Mouse (Mus musculus): ENCODE measurements around the gene Ankrd34a. TPM values are rescaled to one million over a fixed set of nuclear protein-coding genes. Genes with fewer than 3 reads are reported as not detected.

The Ankrd34a gene
- polyA plus RNA-seq, 1 experiment from 2014 or later: 0.96 TPM

DNA sequence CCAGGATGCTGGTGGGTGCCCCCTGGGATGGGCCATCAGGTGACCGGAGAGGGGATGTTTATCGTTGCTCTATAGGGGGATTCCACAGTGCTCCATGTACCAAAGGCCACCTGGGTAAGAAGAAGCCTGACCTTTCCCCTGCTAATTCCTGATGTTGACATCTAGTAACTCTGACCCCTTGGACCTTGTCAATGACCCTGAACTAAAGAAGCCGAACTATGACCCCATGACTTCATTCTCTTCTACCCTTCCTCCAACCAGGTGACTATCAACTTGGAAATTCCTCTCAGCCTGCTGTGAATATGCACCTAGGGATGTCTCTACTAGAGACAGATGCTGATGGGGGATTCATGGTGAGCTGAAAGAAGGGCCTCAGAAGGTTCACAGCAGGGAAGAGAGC, 50.9 kb downstream of the Ankrd34a start:
- Histone ChIP-seq H3K27me3 (ENCODE audit: low read depth, poor library complexity, severe bottlenecking) (no peaks in the 10 kb centered on the region), H3K4me1 (peaks cover 3% of the 10 kb centered on the region), H3K27ac (no peak overlapping the region), H3K4me3 (no peak overlapping the region), H3K9me3 (replicated peaks) (no peaks in the 10 kb centered on the region), H3K36me3 (peaks cover 30% of the 10 kb centered on the region)
- DNase-seq (ENCODE audit: low spot score): no peak
- WGBS: 82% methylated on average over 3 of the region's 3 CpGs

Other genes starting within 250 kb of the Ankrd34a start
- 0.14 TPM in 1 of 2 replicates, not detected in the other for gene BC107364, start 144.3 kb upstream of the Ankrd34a start, polyA plus RNA-seq (2016; fragmentation: Nextera tagmentation; extraction: Ambion mirVana)
- 0.58 and 0.84 TPM in 2 replicates for gene Hfe2, start 71.5 kb upstream of the Ankrd34a start, polyA plus RNA-seq (2016; fragmentation: Nextera tagmentation; extraction: Ambion mirVana)
- 28.5 and 43.4 TPM in 2 replicates for gene Txnip, start 38.7 kb upstream of the Ankrd34a start, polyA plus RNA-seq (2016; fragmentation: Nextera tagmentation; extraction: Ambion mirVana)
- 0.60 and 2.0 TPM in 2 replicates for gene Gm16253, start 19.7 kb upstream of the Ankrd34a start, polyA plus RNA-seq (2016; fragmentation: Nextera tagmentation; extraction: Ambion mirVana)
- 27.2 and 42.1 TPM in 2 replicates for gene Polr3gl, start 2.5 kb upstream of the Ankrd34a start, polyA plus RNA-seq (2016; fragmentation: Nextera tagmentation; extraction: Ambion mirVana)
- gene Lix1l, start 4.5 kb downstream of the Ankrd34a start, polyA plus RNA-seq (2016; fragmentation: Nextera tagmentation; extraction: Ambion mirVana): 3.6 and 4.5 TPM in 2 replicates
- 224 and 228 TPM in 2 replicates for gene Rbm8a, start 33.3 kb downstream of the Ankrd34a start, polyA plus RNA-seq (2016; fragmentation: Nextera tagmentation; extraction: Ambion mirVana)
- 40.9 and 44.6 TPM in 2 replicates for gene Pex11b, start 38.7 kb downstream of the Ankrd34a start, polyA plus RNA-seq (2016; fragmentation: Nextera tagmentation; extraction: Ambion mirVana)
- gene Gm42957, start 38.8 kb downstream of the Ankrd34a start, polyA plus RNA-seq (2016; fragmentation: Nextera tagmentation; extraction: Ambion mirVana): 0.08 and 0.14 TPM in 2 replicates
- gene Itga10, start 48.9 kb downstream of the Ankrd34a start, polyA plus RNA-seq (2016; fragmentation: Nextera tagmentation; extraction: Ambion mirVana): 0.58 and 0.80 TPM in 2 replicates
- 0.09 and 0.10 TPM in 2 replicates for gene Ankrd35, start 73.5 kb downstream of the Ankrd34a start, polyA plus RNA-seq (2016; fragmentation: Nextera tagmentation; extraction: Ambion mirVana)
- 36.4 and 58.3 TPM in 2 replicates for gene Pias3, start 99.7 kb downstream of the Ankrd34a start, polyA plus RNA-seq (2016; fragmentation: Nextera tagmentation; extraction: Ambion mirVana)
- 9.1 and 9.6 TPM in 2 replicates for gene Nudt17, start 111.9 kb downstream of the Ankrd34a start, polyA plus RNA-seq (2016; fragmentation: Nextera tagmentation; extraction: Ambion mirVana)
- 50.2 and 51.4 TPM in 2 replicates for gene Polr3c, start 131.0 kb downstream of the Ankrd34a start, polyA plus RNA-seq (2016; fragmentation: Nextera tagmentation; extraction: Ambion mirVana)
- 64.3 and 69.8 TPM in 2 replicates for gene Rnf115, start 131.0 kb downstream of the Ankrd34a start, polyA plus RNA-seq (2016; fragmentation: Nextera tagmentation; extraction: Ambion mirVana)
- not detected in 2 replicates for gene Pdzk1, start 232.6 kb downstream of the Ankrd34a start, polyA plus RNA-seq (2016; fragmentation: Nextera tagmentation; extraction: Ambion mirVana)
- 0.13 TPM in 1 of 2 replicates, not detected in the other for gene Cd160, start 232.7 kb downstream of the Ankrd34a start, polyA plus RNA-seq (2016; fragmentation: Nextera tagmentation; extraction: Ambion mirVana)